Mouse (Mus musculus): ENCODE measurements around the gene Mrpl52.

Gene Mrpl52

DNA sequence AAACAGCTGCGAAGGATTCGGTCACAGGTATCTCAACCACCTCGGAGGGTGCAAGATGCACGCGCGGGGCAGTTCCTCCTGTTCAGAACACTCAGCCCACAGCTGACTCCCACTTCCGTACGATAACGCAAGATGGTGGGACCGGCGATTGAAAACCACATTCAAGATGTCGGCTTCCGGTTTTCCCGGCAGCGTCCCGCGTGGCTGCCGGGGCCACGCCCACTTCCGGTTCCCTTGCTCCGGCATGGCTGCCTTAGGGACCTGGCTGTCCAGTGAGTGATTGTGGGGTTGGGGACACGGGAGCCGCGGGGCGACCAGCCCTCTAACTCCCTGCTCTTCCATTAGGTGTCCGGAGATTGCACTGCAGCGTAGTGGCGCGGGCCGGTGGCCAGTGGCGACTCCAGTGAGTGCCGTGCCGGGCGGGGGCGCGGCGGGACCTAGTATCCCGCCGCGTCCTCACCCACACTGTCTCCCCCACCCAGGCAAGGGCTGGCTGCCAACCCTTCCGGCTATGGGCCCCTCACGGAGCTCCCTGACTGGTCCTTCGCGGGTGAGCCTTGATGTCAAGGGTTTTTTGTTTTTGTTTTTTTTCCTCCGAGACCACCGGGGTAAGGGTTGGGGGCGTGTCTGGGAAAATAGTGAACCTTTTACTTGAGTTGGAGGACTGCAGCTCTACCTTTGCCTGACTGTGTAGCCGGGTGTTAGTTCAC is at the start of gene Mrpl52:
TSS of gene Mrpl52 (plus strand) at position 221 of the 710 bp plus-strand sequence.
- in situ Hi-C loops (cut with MboI, MseI) = loop anchor here in 1 of 2 experiments (10.0 kb wide), 1 partner anchor 192 kb away; no protein-coding TSS in a partner anchor

DNA sequence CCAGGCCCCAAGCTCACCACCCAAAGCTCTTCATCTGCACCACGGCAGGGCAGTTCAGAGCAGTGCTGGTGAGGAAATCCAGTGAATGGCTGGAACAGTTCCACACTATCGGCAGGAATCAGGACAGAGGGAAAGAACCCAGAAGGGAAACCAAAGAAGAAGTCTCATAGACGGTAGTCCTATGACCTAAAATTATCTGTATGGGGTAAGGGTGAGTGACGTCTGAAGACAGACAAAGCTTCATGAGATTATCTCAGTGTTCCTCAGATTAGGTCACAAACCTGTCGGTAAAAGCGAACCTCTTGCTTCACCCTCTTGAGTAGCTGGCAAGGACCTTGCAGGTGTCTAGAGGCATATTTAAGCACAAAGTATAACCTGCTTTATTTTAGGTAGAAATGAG is 49.5 kb upstream of the Mrpl52 start:
- in situ Hi-C loops (cut with MboI, MseI) = loop anchor here in 1 of 2 experiments (5.0 kb wide), 1 partner anchor 70 kb away; no protein-coding TSS in a partner anchor

DNA sequence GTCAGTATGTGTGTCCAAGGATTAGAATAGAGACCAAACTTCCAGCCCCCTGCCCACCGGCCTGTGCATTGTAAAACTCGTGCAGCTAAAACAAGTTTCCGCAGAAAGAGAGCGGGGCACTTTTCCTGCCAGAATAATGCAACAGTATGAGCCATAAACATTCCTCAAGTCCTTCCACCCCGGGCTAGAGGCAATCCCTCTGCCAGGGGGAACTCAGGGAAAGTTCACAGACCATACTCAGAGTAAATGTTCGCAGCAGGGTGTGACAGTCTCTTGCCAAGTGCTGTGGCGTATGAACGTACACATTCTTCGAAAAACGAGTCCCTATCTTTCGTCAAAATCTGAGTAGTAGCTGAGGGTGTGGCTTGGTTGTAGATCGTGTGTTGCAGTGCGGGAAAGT is 47.1 kb upstream of the Mrpl52 start:
- in situ Hi-C loops (cut with MboI, MseI) = loop anchor here in 1 of 2 experiments (5.0 kb wide), 1 partner anchor 68 kb away; no protein-coding TSS in a partner anchor

- in situ Hi-C loops (cut with MboI, MseI) = loop anchor here in 1 of 2 experiments (10.0 kb wide), 1 partner anchor 56 kb away; no protein-coding TSS in a partner anchor
These were observed 46.1 kb upstream of the Mrpl52 start for GRCm38 (mm10) chr14:54380616-54381015.

GRCm38 (mm10) chr14:54381816-54382215 is 44.9 kb upstream of the Mrpl52 start:
- in situ Hi-C loops (cut with MboI, MseI) = loop anchor here in 1 of 2 experiments (10.0 kb wide), 1 partner anchor 57 kb away; no protein-coding TSS in a partner anchor

GRCm38 (mm10) chr14:54382641-54383040 is 44.1 kb upstream of the Mrpl52 start:
- in situ Hi-C loops (cut with MboI, MseI) = loop anchor here in 1 of 2 experiments (10.0 kb wide), 1 partner anchor 58 kb away; no protein-coding TSS in a partner anchor

- in situ Hi-C loops (cut with MboI, MseI) = loop anchor here in 1 of 2 experiments (10.0 kb wide), 1 partner anchor 59 kb away; no protein-coding TSS in a partner anchor
These were observed 43.3 kb upstream of the Mrpl52 start for GRCm38 (mm10) chr14:54383355-54383771.

- in situ Hi-C loops (cut with MboI, MseI) = loop anchor here in 1 of 2 experiments (10.0 kb wide), 1 partner anchor 60 kb away; no protein-coding TSS in a partner anchor
These were observed 42.3 kb upstream of the Mrpl52 start for GRCm38 (mm10) chr14:54384396-54384795.

- in situ Hi-C loops (cut with MboI, MseI) = loop anchor here in 1 of 2 experiments (10.0 kb wide), 1 partner anchor 61 kb away; no protein-coding TSS in a partner anchor
These were observed 40.6 kb upstream of the Mrpl52 start for GRCm38 (mm10) chr14:54385968-54386618.

- in situ Hi-C loops (cut with MboI, MseI) = loop anchor here in 1 of 2 experiments (10.0 kb wide), 1 partner anchor 63 kb away; no protein-coding TSS in a partner anchor
These were observed 39.2 kb upstream of the Mrpl52 start for GRCm38 (mm10) chr14:54387546-54387945.

DNA sequence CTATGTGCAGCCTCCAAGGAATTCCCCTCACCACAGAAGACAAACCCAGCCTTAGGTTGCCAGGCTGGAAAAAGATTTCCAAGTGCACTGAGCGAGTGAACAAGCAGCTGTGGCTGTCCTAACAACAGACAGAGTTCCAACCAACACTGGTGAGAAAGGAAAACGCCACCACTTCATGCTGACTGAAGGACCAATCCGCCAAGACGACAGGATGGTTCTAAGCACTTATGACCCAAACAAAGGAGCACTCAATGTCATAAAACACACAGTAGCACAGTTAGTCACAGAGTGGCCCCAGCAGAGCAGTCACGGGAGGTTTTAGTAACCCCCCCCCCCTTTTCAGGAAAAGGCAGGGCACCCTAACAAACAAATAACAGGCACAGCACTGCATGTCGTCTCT is 35.9 kb upstream of the Mrpl52 start:
- in situ Hi-C loops (cut with MboI, MseI) = no loop called here

DNA sequence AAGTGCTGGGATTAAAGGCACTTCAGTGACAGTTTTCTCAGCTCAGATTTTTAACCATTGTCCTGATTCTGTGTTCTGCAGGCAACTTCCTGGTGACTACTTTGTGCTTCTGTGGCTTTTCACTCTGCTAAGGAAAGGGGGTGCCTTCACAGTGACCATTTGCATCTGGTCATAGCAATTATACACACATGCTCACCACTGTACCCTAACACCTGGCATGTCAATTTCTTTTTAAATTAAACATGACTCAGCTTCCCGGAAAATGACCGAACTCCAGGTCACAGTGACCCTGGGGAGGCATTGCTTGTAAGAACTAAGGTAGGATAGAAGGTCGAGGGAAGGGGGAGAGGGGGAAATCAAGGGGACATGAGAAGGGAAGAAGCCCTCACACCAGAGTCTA is 32.9 kb upstream of the Mrpl52 start:
- in situ Hi-C loops (cut with MboI, MseI) = no loop called here

GRCm38 (mm10) chr14:54394309-54394708 is 32.4 kb upstream of the Mrpl52 start:
- in situ Hi-C loops (cut with MboI, MseI) = no loop called here

GRCm38 (mm10) chr14:54396685-54397084 is 30.0 kb upstream of the Mrpl52 start:
- in situ Hi-C loops (cut with MboI, MseI) = no loop called here

DNA sequence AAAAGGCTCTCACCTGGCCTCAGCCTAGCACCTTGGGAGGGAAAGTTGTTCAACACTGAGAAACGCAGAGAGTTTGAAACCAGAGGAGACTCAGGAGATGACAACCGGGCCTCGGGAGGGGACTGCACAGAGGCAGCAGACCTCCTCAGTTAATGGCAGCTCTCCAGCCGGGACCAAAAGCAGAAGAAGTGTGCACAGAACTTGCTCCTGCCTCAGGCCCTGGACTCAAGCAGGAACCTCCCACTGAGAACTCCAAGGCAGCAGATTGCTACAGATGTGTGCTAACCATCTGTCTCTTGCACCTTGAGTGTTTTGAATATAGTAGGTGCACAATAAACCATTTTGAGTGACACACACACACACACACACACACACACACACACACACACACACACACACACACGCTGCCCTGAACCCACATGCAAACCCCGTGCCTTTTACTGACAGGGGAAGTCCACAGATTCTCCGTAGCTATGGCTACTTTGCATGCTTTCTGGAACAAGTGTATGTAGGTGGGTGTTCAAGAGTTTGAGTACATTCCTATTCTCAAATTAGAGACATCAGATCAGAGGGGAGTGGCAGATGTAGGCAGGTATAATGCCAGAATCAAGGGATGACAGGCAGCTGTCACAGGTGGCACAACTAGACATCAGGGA is 28.7 kb upstream of the Mrpl52 start:
- in situ Hi-C loops (cut with MboI, MseI) = no loop called here

GRCm38 (mm10) chr14:54398528-54398916 is 28.2 kb upstream of the Mrpl52 start:
- in situ Hi-C loops (cut with MboI, MseI) = no loop called here

DNA sequence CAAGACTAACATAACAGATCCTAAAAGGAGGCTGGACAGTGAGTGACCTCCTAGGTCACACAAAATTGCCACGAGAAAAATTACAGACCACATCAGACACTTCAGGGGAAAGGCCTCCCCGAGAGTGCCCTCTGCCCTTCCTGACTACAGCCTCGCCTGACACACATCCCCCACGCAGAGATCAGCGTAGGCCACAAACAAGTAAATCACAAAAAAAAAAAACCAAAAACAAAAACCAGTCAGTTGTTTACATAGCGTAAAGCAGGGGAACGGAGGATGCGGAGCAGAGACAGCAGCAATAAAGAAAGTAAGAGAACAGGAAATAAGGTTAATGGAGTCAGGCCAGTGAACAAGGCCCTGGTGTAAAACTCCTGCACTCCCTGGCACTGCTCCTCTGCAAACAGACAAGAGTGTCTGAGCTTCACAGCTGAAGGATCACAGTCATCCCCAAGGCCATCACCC is 27.8 kb upstream of the Mrpl52 start:
- in situ Hi-C loops (cut with MboI, MseI) = no loop called here

DNA sequence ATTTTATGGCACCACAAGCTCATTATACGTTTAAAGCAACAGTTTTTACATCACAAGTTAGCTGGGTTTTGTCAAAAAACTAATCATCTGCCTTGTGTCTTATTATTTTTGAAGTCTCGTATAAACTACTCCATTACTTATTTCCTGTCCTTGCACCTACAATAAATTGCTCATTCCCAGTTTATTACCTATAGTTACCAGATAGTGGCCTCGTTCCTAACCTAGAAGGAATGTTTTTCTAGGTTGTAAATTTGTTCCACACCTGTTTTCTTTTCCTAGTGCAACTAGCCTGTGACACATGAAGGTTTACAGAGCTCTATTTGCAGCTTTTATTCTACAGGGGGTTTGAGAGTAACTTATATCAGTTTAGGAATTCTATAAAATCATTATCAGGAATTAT is 25.0 kb upstream of the Mrpl52 start:
- in situ Hi-C loops (cut with MboI, MseI) = loop anchor here in 1 of 2 experiments (5.0 kb wide), 1 partner anchor 74 kb away; no protein-coding TSS in a partner anchor

DNA sequence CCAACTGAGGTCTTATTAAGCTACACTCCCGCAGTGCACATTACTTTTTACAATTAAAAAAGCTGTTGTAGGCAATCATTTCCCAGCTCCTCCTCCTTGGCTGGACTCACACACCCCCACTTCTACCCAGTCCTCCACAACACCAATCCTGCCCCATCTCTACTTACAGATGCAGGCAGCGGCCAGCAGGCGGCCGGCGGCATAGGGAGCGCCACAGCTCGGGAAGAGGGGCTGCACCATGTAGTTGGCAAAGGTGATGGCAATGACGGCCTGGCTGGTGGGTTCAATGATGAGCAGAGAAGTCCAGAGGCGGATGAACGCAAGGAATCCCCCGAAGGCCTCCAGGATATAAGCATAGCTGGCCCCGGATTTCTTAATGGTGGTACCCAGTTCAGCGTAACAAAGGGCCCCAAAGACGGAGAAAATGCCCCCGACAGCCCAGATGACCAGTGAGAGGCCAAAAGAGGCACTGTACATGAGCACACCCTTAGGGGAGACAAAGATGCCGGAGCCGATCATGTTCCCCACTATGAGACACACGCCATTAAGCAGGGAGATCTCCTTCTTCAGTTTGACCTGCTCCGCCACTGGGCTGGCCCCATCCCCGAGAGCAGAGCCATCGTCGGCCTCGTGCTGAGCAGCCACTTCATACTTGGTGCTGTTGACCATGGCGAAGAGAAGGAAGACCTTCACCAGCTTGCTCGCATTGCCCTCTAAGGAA is 18.2 kb upstream of the Mrpl52 start:
- in situ Hi-C loops (cut with MboI, MseI) = no loop called here

GRCm38 (mm10) chr14:54409057-54409645 is 17.6 kb upstream of the Mrpl52 start:
- in situ Hi-C loops (cut with MboI, MseI) = no loop called here
